Mouse (Mus musculus) olfactory bulb, adult 2 months (tissue): ENCODE measurements at regions not wholly inside any gene's neighbourhood (a gene's known extent, or its start where the extent isn't known, plus 50 kb on each side); places are given as distances from the start of the nearest gene placed in this dataset.

Experiments used
- CTCF ChIP-seq: fragments of 200-500 bp; IDR thresholded peaks from 2 replicates; pipeline ENCODE4 v1.5.1; 2012; ENCODE audit warnings: low read depth, mild to moderate bottlenecking, low read length, moderate library complexity; ENCODE audit not compliant: insufficient read depth
- POLR2A ChIP-seq: fragments of 200-500 bp; IDR thresholded peaks from 2 replicates; pipeline ENCODE4 v1.6.1; 2012; ENCODE audit warnings: mild to moderate bottlenecking, low read depth, low read length, moderate library complexity; ENCODE audit not compliant: insufficient read depth

- no peak for TF ChIP-seq POLR2A
- no peak for TF ChIP-seq CTCF
These were observed 162.7 kb upstream of the Pou3f3 start for GRCm38 (mm10) chr1:42532908-42533307.
